Mouse (Mus musculus) intestine, embryonic 15.5 days (tissue): Measurements from ENCODE around the gene Fbxw4. TPM values are rescaled to one million over a fixed set of nuclear protein-coding genes. Genes with fewer than 3 reads are reported as not detected.

Experiments used
- ATAC-seq: fragments of 200-750 bp; cut with Nextera tagmentation; 2 replicates; pipeline ENCODE4 v1.8.0; 2017; ENCODE audit warnings: moderate TSS enrichment, moderate library complexity
- H3K27ac ChIP-seq: fragments of 300-500 bp; sonication (generic); 2 replicates; pipeline ENCODE4 v1.5.1; 2015; ENCODE audit warnings: mild to moderate bottlenecking, inconsistent platforms
- H3K27me3 ChIP-seq: fragments of 300-500 bp; sonication (generic); replicated peaks from 2 replicates; pipeline ENCODE4 v1.6.1; 2015; ENCODE audit warnings: inconsistent platforms
- H3K36me3 ChIP-seq: fragments of 300-500 bp; sonication (generic); 2 replicates; pipeline ENCODE4 v1.6.1; 2015; ENCODE audit warnings: inconsistent platforms
- H3K4me1 ChIP-seq: fragments of 300-500 bp; sonication (generic); replicated peaks from 2 replicates; pipeline ENCODE4 v1.6.1; 2015; ENCODE audit warnings: inconsistent platforms
- H3K4me2 ChIP-seq: fragments of 300-500 bp; sonication (generic); replicated peaks from 2 replicates; pipeline ENCODE4 v1.6.1; 2015; ENCODE audit warnings: mild to moderate bottlenecking, inconsistent platforms
- H3K4me3 ChIP-seq: fragments of 300-500 bp; sonication (generic); replicated peaks from 2 replicates; pipeline ENCODE4 v1.5.1; 2015; ENCODE audit warnings: inconsistent platforms
- H3K9ac ChIP-seq: fragments of 300-500 bp; sonication (generic); 2 replicates; pipeline ENCODE4 v1.6.1; 2015; ENCODE audit warnings: inconsistent platforms
- H3K9me3 ChIP-seq: fragments of 300-500 bp; sonication (generic); 2 replicates; pipeline ENCODE4 v1.6.1; 2016; ENCODE audit warnings: inconsistent platforms
- WGBS: fragments of 180-500 bp; shearing (Covaris S2); methylation state at CpG from one replicate; pipeline ENCODE4 v1.1.7; 2015; 5-methylcytosine and 5-hydroxymethylcytosine counted together
- polyA plus RNA-seq: library from polyadenylated mRNA; unstranded; fragments of >200 nt; fragmentation: Nextera tagmentation; extraction: Ambion mirVana; gene quantifications from 2 replicates; pipeline ENCODE4 v1.2.1, GENCODE M21; 2015

Gene Fbxw4
- polyA plus RNA-seq, 1 experiment from 2014 or later, result 1.9 TPM

DNA sequence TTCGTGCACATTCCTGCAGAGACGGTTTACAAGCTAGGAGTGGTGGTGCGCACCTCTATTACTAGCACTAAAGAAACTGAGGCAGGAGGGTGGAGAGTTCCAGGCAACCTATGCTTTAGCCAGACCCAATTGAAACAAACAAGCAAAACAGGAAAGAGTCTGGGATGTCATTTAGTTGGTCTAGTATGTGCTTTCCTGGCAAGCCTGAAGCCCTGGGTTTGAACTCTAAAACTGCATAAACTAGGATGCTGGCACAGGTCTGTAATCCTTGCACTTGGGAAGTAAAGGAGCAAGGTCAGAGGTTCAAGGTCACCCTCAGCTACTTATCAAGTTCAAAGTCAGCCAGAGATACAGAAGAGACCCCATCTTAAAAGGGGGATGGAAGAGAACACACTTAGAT, 118.1 kb downstream of the Fbxw4 start:
- WGBS, result 27% methylated on average over 3 of the region's 3 CpGs
- Histone ChIP-seq H3K4me3 (peak overlapping the region; percentile 37), H3K9ac (peak overlapping the region; percentile 14; the same call in 1 of the 2 replicates), H3K27ac (no peak overlapping the region), H3K36me3 (no peaks in the 10 kb centered on the region), H3K9me3 (no peaks in the 10 kb centered on the region), H3K4me1 (peaks cover 7% of the 10 kb centered on the region), H3K4me2 (peak overlapping the region; percentile 92), H3K27me3 (peaks cover 25% of the 10 kb centered on the region)
- no peak for ATAC-seq

DNA sequence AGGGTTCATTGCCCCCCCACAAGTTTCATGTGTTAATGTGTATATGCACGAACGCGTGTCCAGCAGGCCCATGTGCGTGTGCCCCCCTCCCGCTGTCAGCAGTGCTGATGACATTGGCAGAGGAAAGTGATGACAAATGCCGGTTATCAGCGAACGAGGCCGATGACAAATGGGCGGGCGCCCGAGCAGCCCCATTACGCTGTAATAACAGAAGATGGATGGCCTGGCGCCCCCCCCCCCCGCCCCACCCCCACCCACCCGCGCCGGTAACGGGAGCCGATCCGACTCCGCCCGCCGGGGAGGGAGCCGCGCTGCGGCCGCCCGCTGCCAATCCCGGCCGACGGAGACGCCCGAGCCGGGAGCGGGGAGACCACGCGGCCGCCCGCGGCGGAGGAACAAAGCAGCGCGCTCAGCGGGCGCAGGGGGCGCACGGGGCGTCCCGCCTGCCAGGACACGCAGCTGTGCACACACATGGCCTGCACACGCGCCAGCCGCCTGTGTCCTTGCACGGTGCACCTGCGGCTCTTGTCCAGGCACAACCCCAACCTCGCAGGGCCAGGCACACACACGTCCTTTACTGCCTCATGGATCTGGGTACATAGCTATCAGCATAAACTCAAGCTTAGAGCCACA, 118.6 kb downstream of the Fbxw4 start:
- H3K9me3 ChIP-seq, result no peaks in the 10 kb centered on the region
- H3K4me1 ChIP-seq, result peaks cover 7% of the 10 kb centered on the region
- under 1% methylated on average over 51 of the region's 58 CpGs for WGBS
- no peaks in the 10 kb centered on the region for H3K36me3 ChIP-seq
- peaks cover 25% of the 10 kb centered on the region for H3K27me3 ChIP-seq
- peak overlapping the region; percentile 37 for H3K4me3 ChIP-seq
- H3K9ac ChIP-seq, result peak overlapping the region; percentile 14; the same call in 1 of the 2 replicates
- H3K4me2 ChIP-seq, result peak overlapping the region; percentile 92
- ATAC-seq, result peak; percentile 29; the same call in 1 of the 2 replicates
- H3K27ac ChIP-seq, result no peak overlapping the region

DNA sequence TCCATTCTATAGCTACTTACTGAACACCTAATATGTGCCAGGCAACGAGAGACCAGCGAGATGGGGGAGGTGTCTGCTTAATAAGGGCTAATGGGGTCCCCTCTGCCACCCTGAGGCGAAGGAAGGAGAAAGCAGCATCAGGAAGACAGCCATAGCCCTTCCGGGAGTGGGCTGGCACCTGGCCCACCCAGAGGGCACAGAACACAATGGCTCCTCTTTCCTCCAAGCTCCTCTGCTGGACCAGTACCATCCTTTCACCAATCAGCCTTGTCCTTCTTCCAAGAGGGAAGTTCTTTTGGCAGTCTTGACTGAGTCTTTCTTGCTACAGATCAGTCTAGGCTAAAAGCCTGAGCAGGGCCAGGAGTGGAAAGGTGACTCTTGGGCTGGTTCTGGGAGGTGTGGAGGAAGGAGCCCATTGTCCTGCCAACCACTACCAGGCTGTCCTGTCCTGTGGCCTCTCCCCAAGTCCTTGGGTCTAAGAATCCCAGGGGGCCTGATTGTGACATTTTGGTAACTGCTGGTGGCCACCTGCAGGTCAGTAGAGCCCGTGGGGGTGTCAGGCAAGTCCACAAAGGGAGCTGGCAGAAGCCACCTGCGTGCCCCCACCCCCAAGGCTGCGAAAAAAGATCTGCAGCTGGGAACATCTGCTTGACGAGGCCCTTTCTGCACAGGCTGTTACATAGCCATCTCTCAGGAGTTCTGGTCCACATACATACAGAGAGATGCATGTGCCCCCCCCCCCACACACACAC, 119.3 kb downstream of the Fbxw4 start:
- H3K4me1 ChIP-seq, result peaks cover 7% of the 10 kb centered on the region
- H3K4me2 ChIP-seq, result peak overlapping the region; percentile 92
- ATAC-seq, result no peak
- H3K9me3 ChIP-seq, result no peaks in the 10 kb centered on the region
- H3K36me3 ChIP-seq, result no peaks in the 10 kb centered on the region
- peaks cover 25% of the 10 kb centered on the region for H3K27me3 ChIP-seq
- peak overlapping the region; percentile 37 for H3K4me3 ChIP-seq
- H3K9ac ChIP-seq, result no peak overlapping the region
- H3K27ac ChIP-seq, result no peak overlapping the region
- WGBS, result 35% methylated on average over 8 of the region's 8 CpGs

DNA sequence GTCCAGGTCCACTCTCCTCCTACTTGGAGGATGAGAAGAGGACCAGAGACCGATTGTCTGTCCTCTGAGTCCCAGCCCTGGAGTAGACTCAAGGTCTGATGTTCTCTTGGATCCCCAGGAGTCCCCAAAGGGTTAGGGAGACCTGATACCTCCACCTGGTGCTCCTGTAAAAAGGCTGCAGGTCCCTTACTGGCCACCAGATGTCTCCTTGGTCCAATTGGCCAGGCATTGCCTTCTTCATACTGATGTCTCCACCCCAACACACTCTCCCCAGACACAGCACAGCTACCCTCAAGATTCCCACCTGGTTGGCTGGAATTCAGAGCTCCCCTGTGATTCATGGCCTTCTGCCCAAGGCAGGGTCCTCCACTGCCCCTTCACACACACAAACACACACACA, 122.6 kb downstream of the Fbxw4 start:
- no peak for ATAC-seq
- WGBS, result 61% methylated on average over 1 of the region's 1 CpGs
- H3K9me3 ChIP-seq, result no peaks in the 10 kb centered on the region
- H3K4me3 ChIP-seq, result no peak overlapping the region
- peaks cover 9% of the 10 kb centered on the region for H3K27me3 ChIP-seq
- no peaks in the 10 kb centered on the region for H3K36me3 ChIP-seq
- H3K4me2 ChIP-seq, result no peak overlapping the region
- peaks cover 3% of the 10 kb centered on the region for H3K4me1 ChIP-seq
- no peak overlapping the region for H3K9ac ChIP-seq
- H3K27ac ChIP-seq, result no peak overlapping the region

DNA sequence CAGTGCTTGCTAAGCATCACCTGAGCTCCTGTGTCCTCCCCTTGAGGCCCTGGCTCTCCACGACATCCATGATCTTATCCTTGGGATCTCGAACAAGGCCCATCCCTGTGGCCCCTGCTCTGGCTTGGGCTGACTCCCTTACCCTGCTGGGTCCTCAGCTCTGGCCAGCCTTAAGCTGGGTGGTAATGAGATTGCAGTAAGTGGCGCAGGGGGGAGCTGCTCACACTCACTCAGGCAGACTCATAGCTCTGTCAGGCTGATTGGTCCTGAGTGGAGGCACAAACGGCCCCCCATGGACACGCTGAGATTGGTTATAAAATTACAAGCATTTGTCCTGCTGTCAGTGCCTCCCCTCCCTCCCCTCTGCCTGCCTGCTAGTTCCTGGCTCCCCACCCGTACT, 124.2 kb downstream of the Fbxw4 start:
- ATAC-seq, result no peak

DNA sequence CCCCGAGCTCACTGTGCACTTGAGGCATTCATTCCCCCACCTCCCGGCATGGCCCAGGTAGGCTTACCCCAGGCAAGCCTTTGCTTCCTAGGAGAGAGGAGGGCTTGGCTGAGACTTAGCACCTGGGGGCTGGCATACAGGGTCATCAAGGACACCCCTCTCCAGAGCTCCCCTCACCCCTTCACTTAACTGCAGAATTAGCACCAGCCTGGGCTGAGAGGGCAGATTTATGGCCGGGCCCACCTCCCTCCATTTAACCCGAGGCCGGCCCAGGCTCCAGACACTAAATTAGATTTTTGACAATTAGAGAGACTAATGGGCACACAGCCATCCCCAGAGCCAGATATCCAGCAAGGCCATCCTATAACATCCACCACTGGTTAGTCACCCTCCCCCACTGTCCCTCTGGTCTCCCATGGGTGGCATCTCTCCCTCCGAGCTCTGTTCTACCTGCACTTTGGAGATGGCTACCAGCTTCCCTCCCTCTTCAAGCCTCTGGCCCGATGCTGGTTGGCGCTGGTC, 124.8 kb downstream of the Fbxw4 start:
- Histone ChIP-seq H3K4me2 (no peak overlapping the region), H3K9ac (no peak overlapping the region), H3K27ac (no peak overlapping the region), H3K4me3 (no peak overlapping the region), H3K9me3 (no peaks in the 10 kb centered on the region), H3K27me3 (no peaks in the 10 kb centered on the region; the same call in 1 of the 2 replicates), H3K4me1 (no peaks in the 10 kb centered on the region), H3K36me3 (no peaks in the 10 kb centered on the region)
- ATAC-seq, result no peak; the same call in 1 of the 2 replicates
- 53% methylated on average over 8 of the region's 8 CpGs for WGBS

More for the DNA sequence above, 124.2 kb downstream of the Fbxw4 start:
- Histone ChIP-seq H3K9ac (no peak overlapping the region), H3K4me3 (no peak overlapping the region), H3K27ac (no peak overlapping the region), H3K36me3 (no peaks in the 10 kb centered on the region), H3K4me1 (no peaks in the 10 kb centered on the region), H3K27me3 (no peaks in the 10 kb centered on the region; the same call in 1 of the 2 replicates), H3K4me2 (no peak overlapping the region), H3K9me3 (no peaks in the 10 kb centered on the region)
- 54% methylated on average over 6 of the region's 6 CpGs for WGBS

DNA sequence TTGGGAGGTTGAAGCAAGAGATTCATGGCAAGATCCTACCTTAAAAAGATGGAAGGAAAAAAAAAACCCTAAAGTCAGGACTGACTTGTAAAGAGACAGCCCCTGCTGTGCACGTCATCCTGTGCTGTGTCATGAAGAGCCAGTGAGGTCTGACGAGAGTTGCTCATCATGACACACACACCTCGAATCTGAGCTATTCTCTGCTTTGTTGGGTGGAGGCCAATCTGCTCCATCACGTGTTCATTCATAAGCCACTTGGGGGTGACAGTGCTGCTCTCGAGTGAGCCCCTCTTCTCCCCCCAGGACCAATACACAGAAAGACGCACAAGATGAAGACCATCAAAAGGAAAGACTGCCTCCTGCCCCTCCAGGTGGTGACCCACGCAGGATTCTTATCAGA, 126.5 kb downstream of the Fbxw4 start:
- H3K9me3 ChIP-seq, result no peaks in the 10 kb centered on the region
- H3K27ac ChIP-seq, result no peak overlapping the region
- ATAC-seq, result no peak
- no peak overlapping the region for H3K9ac ChIP-seq
- 78% methylated on average over 7 of the region's 7 CpGs for WGBS
- H3K36me3 ChIP-seq, result 0 out of 2 replicates have a peak, but pooled peaks cover 3% of the 10 kb centered on the region
- no peaks in the 10 kb centered on the region for H3K27me3 ChIP-seq
- no peak overlapping the region for H3K4me3 ChIP-seq
- no peak overlapping the region for H3K4me2 ChIP-seq
- no peaks in the 10 kb centered on the region for H3K4me1 ChIP-seq

DNA sequence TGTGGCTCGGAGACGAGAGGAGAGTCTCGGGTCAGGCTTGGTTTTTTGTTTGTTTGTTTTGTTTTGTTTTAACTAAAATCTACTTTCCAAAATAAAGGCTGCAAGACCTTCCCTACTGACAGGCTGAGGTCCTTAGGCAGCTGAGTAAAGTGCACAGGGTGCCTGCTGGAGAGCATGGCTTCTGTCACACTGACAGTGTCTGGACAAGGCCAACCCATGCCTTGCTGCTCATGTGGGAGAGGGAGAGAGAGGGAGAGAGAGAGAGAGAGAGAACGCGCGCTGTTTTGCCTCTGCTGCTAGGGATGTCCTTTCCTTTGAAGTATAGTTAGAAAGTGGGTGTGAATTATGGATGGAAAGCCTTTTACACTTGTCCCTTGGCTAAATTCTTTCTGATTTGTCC, 128.6 kb downstream of the Fbxw4 start:
- no peaks in the 10 kb centered on the region for H3K9me3 ChIP-seq
- no peaks in the 10 kb centered on the region for H3K4me1 ChIP-seq
- H3K9ac ChIP-seq, result no peak overlapping the region
- H3K27ac ChIP-seq, result no peak overlapping the region
- no peak for ATAC-seq
- H3K27me3 ChIP-seq, result no peaks in the 10 kb centered on the region
- 37% methylated on average over 6 of the region's 6 CpGs for WGBS
- H3K4me2 ChIP-seq, result no peak overlapping the region
- H3K4me3 ChIP-seq, result no peak overlapping the region
- 0 out of 2 replicates have a peak, but pooled peaks cover 8% of the 10 kb centered on the region for H3K36me3 ChIP-seq

DNA sequence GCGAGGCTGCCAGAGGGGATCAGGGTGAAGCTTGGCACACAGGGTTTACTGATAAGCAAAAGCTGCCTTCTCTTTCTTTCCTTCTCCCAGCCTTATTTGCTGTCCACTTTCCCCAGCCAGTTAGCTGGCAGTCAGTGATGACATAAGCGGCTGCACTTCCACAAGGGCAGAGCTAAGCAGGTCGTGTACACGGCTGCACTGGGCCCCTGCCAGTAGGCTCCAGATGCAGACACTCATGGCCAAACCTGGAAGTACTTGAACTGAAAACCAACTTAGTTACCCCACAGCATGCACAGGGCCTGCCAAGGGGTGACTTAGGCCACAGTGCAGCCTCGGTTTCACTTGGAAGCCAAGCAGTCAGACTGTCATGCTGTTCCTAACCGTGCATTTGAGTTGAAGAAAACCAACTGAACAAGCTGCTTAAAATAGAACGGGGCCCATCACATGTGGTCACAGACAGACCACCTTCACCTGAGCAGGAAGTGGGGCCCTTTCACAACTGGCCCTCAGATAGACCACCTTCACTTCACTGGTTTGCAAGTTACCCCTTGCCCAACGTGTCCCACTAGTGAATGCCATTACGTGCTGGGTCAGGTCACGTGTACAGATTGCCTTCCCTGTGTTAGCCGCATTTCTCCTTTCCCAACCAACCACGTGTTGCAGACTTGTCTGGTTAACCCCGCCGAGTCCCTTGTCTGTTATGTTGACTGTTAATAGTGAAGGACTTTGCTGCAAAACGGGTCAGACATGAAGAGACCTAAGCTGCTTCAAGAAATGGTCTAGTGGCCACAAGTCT, 129.7 kb downstream of the Fbxw4 start:
- no peak for ATAC-seq
- Histone ChIP-seq H3K36me3 (0 out of 2 replicates have a peak, but pooled peaks cover 8% of the 10 kb centered on the region), H3K4me3 (no peak overlapping the region), H3K4me1 (no peaks in the 10 kb centered on the region), H3K4me2 (no peak overlapping the region), H3K27ac (no peak overlapping the region), H3K9ac (no peak overlapping the region), H3K9me3 (no peaks in the 10 kb centered on the region), H3K27me3 (no peaks in the 10 kb centered on the region)
- WGBS, result 69% methylated on average over 15 of the region's 15 CpGs

DNA sequence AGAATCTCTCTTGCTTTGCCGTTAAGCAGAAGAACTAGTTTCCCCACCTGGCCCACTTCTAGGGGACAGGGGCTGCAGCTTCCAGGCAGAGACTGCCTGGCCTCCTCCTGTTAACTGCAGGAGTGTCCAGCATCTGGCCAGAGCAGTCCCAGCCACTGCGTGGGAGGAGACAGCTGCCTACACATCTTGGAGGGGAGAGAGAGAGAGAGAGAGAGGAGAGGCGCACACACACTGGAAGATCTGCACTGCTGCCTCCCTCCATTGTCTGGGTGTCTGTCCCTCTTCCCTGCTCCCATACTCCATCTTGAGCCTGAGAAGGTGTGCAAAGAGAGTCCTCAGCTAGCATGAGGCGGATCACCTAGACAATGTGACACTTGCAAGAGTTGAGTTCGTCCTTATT, 130.8 kb downstream of the Fbxw4 start:
- Histone ChIP-seq H3K4me1 (no peaks in the 10 kb centered on the region), H3K27ac (no peak overlapping the region), H3K36me3 (0 out of 2 replicates have a peak, but pooled peaks cover 8% of the 10 kb centered on the region), H3K4me3 (no peak overlapping the region), H3K9ac (no peak overlapping the region), H3K9me3 (no peaks in the 10 kb centered on the region), H3K4me2 (no peak overlapping the region), H3K27me3 (no peaks in the 10 kb centered on the region)
- no peak for ATAC-seq
- 73% methylated on average over 5 of the region's 5 CpGs for WGBS
